Mouse (Mus musculus): ENCODE results near the gene Rgs12.

DNA sequence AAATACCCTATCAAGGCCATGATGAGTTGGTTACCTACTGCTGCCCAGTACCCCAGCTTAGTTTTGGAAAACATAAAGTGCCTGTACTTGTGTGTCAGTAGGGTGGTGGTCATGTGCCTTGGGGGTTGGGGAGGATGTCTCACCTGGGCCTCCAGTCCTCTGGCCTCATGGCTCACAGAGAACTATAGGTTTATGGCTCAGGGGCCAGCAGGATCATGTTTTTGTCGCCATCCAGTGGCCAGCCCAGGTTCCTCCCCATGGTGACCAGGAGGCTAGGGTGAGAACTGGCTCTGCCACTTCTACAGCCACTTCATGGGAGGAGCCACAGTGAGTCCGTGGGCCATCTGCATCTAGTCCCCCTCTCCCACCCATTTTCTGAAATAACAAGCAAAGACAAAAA lies 75.7 kb downstream of the Rgs12 start:
- peak; percentile 78 for TF ChIP-seq CTCF (IDR thresholded peaks at IDR 0.05; ENCODE audit: control insufficient read depth, insufficient read depth, insufficient read length)
- no peak for TF ChIP-seq MYOG (IDR thresholded peaks at IDR 0.05; ENCODE audit: control insufficient read depth, extremely low read depth, insufficient read length)
- no peak for TF ChIP-seq MAX (IDR thresholded peaks at IDR 0.05)
- no peak for TF ChIP-seq MYOD1 (IDR thresholded peaks at IDR 0.05; ENCODE audit: control insufficient read depth, insufficient read length, low read depth)
- TF ChIP-seq USF1 (IDR thresholded peaks at IDR 0.05; ENCODE audit: low read depth) = no peak
- TF ChIP-seq FOSL1 (IDR thresholded peaks at IDR 0.05; ENCODE audit: insufficient read depth, low read length, poor library complexity, severe bottlenecking) = no peak
- no peak for TF ChIP-seq CEBPB (IDR thresholded peaks at IDR 0.05; ENCODE audit: low read depth)
